Mouse (Mus musculus): ENCODE results near the gene Scgb1b10. TPM values are rescaled to one million over a fixed set of nuclear protein-coding genes. Genes with fewer than 3 reads are reported as not detected.
"Not testable (repeated sequence)": the region's sequence is repeated elsewhere in the genome, so short reads cannot be mapped to it uniquely, and the experiment has no call there.

Gene Scgb1b10
- total RNA-seq (2021), result not detected in 2 replicates
- long read RNA-seq, result 0 reads

DNA sequence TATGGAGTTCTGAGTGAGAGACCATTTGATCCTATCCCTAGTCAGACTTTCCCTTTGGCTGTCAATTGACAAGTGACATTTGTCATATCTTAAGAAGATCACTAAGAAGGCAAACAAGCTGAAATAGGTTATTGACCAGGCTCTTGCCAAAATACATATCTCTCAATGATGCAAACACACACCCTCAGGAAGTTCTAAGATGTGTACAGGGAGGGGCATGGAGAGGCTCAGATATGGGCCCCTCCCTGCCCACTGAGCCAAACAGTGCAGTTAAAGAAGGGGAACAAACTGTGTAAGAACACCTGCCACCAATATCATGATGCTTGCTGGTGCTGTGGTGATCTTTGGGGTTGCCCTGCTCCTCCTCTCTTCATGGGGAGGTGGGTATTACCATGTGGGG lies at the start of gene Scgb1b10:
TSS of gene Scgb1b10 (plus strand) at position 301 of the 400 bp plus-strand sequence.
- DNase-seq, result not testable (repeated sequence)

Other genes with a start within 250 kb of the Scgb1b10 start
- not detected in 2 replicates for gene Scgb2b11, start 110.3 kb downstream of the Scgb1b10 start, total RNA-seq (2021)
- not detected in 2 replicates for gene Scgb1b11, start 122.0 kb downstream of the Scgb1b10 start, total RNA-seq (2021)
- not detected in 2 replicates for gene Scgb2b12, start 226.4 kb downstream of the Scgb1b10 start, total RNA-seq (2021)
- gene Scgb1b12, start 233.3 kb downstream of the Scgb1b10 start, total RNA-seq (2021), result not detected in 2 replicates

All from adrenal gland, postnatal 25 days (tissue).